Mouse (Mus musculus) retina, postnatal 7 days (tissue): ENCODE measurements around the gene Gdf2.
A peak's percentile ranks its signal among the peaks of the same experiment; 100 is the strongest.

Experiments used
- DNase-seq: peaks from one replicate; pipeline ENCODE4 v3.0.0-alpha.2; 2012; ENCODE audit warnings: low read depth, low spot score

Gene Gdf2

DNA sequence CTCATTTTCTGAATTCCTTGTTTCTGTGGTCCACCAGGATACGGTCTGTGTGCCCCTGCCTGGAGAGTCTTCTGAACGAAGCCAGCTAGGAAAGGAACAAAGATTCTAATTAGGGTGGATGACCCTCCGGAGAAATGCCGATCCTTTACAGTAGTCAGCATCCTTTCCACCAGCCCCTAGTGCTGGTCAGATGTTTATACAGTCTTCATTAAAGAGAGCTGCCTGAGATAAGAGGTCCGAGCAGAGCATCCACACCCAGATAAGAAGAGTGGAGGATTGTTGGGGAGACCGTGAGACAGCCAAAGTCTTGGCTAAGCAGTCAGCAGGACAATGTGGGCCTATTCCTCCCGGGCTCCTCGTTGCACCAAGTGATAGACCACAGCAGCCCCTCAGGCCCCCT, at the start of gene Gdf2:
TSS of gene Gdf2 (plus strand) at position 301 of the 400 bp plus-strand sequence.
- DNase-seq: no peak

DNA sequence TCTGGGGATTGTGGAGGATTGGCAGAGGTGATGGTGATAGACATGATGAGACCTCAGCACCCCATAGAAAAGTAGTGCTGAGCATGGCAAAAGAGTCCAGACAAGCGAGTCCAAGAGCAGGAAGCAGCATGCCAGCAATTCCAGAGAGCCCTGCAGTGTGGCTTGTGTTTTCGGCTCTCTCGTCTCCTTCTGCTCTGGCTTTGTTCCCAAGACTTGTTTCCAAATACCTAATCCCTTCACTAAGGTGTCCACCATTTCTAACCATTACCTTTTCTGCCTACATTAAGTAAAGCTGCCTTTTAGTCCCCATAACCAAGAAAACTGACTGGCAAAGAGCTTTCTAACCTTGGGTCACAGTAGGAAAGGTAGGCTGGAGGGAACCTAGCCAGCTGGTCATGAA, 49.3 kb upstream of the Gdf2 start:
- no peak for DNase-seq

DNA sequence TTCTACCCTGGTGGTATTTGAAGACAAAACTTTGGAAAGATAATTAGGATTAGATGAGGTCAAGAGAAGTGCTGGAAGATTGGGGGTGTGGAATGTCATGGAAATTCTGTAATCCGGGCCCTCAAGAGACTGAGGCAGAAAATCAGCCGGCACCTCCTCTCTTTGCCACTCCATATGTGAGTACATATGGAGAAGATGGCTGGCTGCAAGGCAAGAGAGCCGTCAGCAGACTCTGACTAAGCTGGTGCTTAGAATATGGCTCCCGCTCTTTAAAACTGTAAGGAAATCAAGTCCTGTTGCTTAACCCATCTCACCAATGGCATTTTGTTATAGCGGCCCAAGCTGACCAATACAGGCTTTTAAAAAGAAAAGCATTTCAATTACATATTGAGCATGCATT, 45.1 kb upstream of the Gdf2 start:
- DNase-seq: no peak

DNA sequence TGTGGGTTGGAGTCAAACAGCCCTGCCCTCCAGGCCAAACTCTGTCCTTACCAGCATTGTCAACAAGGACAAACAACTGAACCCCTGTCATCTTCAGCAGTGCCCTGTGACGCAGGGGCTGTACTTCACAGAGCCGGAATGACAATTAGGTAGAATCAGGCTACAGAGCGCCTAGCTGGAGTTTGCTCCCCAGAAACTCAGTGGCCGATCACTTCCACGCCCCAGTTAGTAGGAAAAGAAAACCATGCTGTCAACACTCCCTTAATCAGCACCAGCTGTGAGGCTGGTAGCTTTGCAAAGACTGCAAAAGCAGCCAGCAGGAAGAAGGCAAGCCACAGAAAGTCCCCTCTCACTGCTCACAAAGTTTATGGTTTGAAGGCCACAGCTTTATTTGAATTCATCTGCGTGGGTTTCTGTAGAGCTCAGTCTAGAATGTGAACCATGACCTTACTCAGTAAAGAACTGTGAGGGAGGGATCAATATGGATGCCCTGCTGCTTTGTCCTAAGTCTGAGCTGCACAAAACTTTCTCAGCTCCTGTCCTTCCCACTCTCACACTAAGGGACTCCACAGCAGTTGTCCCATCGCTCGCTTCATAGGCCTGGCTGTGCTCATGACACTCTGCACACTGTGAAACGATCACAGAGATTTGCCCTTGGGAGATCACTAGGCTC, 44.1 kb upstream of the Gdf2 start:
- DNase-seq: no peak

DNA sequence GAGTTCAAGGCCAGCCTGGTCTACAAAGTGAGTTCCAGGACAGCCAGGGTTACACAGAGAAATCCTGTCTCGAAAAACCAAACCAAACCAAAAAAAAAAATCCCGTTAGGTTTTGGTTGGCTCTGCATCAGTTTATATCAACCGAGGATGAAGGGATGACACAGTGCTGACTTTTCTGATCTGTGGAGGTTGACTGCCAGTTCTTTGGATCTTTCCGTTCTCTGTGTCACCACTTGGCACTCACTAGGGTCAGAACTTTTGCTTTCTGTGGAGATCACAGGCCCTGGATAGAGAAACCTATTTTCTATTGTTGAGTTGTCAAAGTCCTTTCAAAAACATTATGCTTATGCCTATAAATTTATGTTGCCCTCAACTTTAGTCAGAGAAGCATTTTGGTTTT, 38.1 kb upstream of the Gdf2 start:
- DNase-seq: no peak

DNA sequence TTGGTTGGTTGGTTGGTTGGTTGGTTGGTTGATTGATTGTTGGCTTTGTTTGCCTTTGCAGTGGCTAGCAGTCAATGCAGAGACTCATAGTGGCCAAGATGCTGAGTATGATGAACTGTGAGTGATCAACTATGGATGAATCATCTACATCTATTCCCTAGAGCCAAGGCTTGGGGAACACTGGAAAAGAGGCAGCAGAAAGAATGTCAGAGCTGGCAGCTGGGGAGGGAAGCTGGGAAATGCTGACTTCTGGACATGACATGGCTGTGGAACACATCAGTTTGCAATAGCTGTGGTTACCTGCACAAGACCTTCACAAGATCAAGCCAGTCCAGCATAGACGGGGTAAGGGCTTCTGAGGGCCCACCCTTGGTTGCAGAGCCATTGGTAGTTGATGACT, 37.6 kb upstream of the Gdf2 start:
- DNase-seq: no peak

GRCm38 (mm10) chr14:33904851-33905250, 36.0 kb upstream of the Gdf2 start:
- no peak for DNase-seq

- no peak for DNase-seq
These were observed 27.1 kb upstream of the Gdf2 start for GRCm38 (mm10) chr14:33913727-33914126.

GRCm38 (mm10) chr14:33914206-33914605, 26.6 kb upstream of the Gdf2 start:
- DNase-seq: no peak

GRCm38 (mm10) chr14:33920727-33921559, 19.9 kb upstream of the Gdf2 start:
- DNase-seq: no peak

DNA sequence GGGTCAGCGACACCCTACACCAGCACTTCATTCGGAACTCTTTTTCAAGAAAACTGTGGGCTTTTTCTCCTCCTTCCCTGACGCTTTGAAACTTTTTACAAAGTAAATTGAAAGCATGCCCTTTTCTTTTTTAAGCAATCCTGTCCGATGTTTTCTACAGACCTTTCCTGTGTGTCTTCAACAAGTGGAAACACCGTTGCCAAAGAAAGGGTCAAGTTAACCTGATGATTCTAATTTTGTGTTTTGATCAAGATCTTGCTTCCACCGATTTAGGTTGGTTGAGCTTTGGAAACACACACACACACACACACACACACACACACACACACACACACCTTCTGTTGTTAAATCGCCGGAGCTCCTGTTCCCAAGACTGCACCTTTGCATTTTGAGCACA, 18.1 kb upstream of the Gdf2 start:
- no peak for DNase-seq

- peak; percentile 38 for DNase-seq
These were observed 17.4 kb upstream of the Gdf2 start, which contains the start of gene Gdf10 for GRCm38 (mm10) chr14:33923168-33924070. Gene Gdf10, plus strand, starts transcription at chr14:33923587.

DNA sequence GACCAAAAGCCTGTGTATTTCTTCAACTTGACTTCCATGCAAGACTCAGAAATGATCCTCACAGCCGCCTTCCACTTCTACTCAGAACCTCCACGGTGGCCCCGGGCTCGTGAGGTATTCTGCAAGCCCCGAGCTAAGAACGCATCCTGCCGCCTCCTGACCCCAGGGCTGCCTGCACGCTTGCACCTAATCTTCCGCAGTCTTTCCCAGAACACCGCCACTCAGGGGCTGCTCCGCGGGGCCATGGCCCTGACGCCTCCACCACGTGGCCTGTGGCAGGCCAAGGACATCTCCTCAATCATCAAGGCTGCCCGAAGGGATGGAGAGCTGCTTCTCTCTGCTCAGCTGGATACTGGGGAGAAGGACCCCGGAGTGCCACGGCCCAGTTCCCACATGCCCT, 9.0 kb upstream of the Gdf2 start:
- no peak for DNase-seq

DNA sequence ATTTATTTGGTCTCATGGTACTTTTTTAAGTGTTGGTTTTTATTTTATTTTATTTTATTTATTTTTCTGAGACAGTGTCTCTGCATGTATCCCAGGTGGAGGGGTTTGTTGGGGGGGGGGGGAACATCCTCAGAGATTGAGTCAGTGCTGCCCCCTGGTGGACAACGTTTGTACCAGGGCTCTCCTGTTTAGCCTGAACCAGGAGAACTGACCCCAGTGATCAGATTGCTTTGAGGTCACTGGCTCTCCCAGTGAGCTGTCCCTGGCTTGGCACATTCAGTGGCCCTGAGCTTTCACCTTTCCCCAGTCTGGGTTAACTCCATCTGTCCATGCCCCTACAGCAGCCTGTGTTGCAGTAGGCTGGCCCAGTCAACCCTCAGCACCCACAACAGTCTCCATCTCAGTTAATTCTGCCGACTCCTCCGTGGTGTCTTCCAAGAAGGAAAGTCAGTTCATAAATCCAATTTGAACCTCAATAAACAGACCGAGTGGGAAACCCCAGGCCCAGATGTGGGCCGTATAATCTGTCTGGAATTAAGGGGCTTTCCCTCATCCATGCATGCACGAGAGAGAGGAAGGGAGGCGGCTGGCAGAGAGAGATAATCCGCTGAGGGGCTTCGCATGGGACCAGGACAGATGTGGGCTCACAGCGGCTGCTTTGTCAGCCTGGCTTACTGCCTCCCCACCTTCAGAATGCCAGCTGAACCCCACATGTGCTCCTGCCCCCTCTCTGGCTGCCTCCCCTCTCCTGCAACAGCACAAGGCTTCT, 7.7 kb upstream of the Gdf2 start:
- DNase-seq: peak; percentile 67

GRCm38 (mm10) chr14:33933778-33934317, 7.0 kb upstream of the Gdf2 start:
- DNase-seq: no peak

- DNase-seq: peak; percentile 68
These were observed 1.7 kb upstream of the Gdf2 start for GRCm38 (mm10) chr14:33939117-33939516.

GRCm38 (mm10) chr14:33942222-33942621, 1.4 kb downstream of the Gdf2 start:
- DNase-seq: no peak

DNA sequence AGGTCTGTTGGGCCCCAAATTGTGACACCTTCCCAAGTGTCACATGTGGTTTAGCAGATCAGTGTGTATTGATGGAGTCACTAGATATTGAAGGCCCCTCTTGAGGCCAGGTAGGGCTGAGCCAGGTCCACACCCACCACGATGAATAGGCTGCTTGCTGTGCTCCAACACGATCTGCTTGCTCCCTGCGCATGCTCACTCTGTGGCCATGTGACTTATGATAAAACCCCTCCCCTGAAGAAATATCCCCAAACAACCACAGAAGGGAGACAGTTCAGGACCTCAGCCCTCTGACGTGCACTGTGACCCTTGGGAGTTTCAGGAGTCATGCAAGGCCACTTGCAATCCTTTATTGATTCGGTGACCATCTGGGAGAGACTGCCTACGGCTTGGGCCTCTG, 5.3 kb downstream of the Gdf2 start:
- no peak for DNase-seq

DNA sequence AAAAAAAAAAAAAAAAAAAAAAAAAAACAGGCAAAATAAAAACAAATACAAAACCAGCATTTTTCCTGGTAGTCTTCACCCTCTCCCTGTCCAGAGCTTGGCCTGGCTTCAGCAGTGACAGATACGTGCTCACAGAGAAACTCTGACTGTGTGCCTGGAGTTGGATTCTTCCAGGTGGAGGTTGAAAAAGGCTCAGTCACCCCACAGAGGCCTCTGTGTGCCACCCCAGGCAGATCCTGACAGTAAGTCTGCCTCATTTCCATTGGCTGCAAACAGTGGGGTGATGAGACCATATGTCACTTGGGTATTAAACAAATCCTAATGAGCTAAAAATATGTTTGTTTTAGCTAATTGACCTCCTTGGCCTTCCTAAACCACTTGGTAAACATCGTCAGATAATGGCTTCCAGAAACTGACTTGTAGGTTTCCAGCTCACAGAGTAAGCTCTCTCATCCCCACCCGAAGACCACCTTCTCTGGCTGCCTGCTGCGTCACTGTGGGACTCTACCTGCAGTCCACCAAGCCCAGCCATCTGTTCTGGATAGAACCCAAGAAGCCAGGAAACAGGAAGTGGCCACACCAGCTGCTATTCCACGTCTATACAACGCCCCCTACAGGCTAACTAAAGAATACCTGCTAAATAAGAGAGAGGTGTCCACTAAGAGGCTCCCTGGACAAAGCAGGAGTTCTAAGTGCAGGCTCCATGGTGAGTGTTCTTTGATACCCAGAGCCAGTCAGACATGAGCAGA, 11.6 kb downstream of the Gdf2 start:
- peak; percentile 59 for DNase-seq

- DNase-seq: peak; percentile 81
These were observed 12.9 kb downstream of the Gdf2 start, which contains the start of gene Rbp3 for GRCm38 (mm10) chr14:33953761-33954160. Gene Rbp3, plus strand, starts transcription at chr14:33954003.
